Mouse (Mus musculus) lung, postnatal 36 days (tissue): ENCODE results near the gene 2010300C02Rik.
"Not testable (repeated sequence)": the region's sequence is repeated elsewhere in the genome, so short reads cannot be mapped to it uniquely, and the experiment has no call there.

Experiments used
- DNase-seq: peaks from one replicate; pipeline ENCODE4 v3.0.0; 2022; ENCODE audit warnings: mixed read lengths

2010300C02Rik gene

GRCm38 (mm10) chr1:37619542-37619941, 100.3 kb downstream of the 2010300C02Rik start:
- no peak for DNase-seq

- no peak for DNase-seq
These were observed 102.8 kb downstream of the 2010300C02Rik start for GRCm38 (mm10) chr1:37617047-37617446.

- peak; percentile 17 for DNase-seq
These were observed 103.3 kb downstream of the 2010300C02Rik start for GRCm38 (mm10) chr1:37616569-37616968.

DNA sequence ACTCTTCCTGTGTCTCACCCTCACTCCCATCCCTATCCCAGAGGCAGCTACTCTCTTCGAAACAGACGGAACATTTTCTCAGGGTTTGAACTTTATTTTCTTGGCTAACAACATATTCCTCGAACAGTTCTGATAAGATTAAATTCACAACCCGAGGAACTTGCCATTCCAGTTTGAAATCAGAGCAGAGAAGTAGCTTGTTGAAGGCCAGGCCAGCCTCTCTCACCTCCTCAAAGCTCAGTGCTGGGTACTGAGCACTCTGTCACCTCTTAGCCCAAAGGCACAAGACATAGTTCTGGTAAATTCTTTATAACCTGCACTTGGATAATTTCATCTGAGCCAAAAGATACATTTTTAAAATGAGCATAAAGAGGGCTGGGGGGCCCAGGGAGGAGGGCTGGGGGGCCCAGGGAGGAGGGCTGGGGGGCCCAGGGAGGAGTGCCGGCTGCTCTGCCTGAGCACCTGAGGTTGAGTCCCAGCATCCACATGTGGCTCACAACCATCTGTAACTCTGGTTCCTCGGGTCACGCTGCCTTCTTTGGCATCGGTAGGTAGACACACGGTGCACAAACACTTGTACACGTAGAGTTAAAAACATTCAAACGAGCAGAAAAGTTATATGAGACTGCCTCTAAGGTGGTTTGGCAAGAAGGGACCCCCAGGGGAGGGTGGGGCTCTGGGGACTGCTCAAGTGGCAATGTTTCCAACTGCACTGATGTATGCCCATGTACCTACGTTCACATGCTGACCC, 104.4 kb downstream of the 2010300C02Rik start:
- DNase-seq: peak; percentile 66

- no peak for DNase-seq
These were observed 105.0 kb downstream of the 2010300C02Rik start for GRCm38 (mm10) chr1:37614836-37615235.

- peak; percentile 19 for DNase-seq
These were observed 105.8 kb downstream of the 2010300C02Rik start for GRCm38 (mm10) chr1:37614130-37614529.

GRCm38 (mm10) chr1:37611032-37611431, 108.9 kb downstream of the 2010300C02Rik start:
- DNase-seq: peak; percentile 38

- no peak for DNase-seq
These were observed 109.6 kb downstream of the 2010300C02Rik start for GRCm38 (mm10) chr1:37610242-37610641.

GRCm38 (mm10) chr1:37605694-37606093, 114.2 kb downstream of the 2010300C02Rik start:
- DNase-seq: not testable (repeated sequence)

DNA sequence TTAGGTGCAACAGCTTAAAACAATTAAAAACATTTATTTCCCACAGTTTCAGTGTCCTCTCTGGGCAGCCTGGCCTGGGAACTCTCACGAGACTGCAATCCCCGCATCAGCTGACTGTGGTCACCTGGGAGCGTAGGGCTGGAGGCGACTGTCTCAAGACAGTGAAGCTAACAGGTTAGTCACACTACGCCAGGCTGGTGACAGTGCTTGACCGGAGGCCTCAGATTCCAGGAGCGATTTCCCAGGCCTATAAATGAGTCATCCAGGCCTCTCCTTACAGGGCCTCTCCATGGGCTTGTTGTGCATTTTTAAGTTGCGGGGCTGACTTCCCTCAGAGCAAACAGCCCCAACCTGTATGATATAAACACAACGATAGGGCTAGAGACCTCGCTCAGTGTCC, 116.7 kb downstream of the 2010300C02Rik start:
- no peak for DNase-seq

- DNase-seq: no peak
These were observed 117.6 kb downstream of the 2010300C02Rik start for GRCm38 (mm10) chr1:37602268-37602667.

DNA sequence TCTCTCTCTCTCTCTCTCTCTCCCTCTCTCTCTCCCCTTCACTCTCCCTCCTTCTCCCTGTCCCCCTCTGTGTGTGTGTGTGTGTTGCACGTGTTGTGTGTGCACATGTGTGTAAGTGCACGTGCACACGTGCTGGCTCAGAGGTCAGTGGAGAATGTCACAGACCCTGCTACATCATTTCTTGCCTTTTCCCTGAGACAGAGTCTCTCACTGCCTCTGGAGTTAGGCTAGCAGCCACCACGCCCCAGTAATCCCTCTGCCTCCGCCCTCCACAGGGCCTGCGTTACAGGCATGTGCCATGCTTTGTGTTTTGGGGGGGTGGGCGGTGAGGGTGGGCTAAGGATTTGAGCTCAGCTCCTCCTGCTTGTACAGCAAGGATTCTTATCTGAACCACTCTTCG, 118.4 kb downstream of the 2010300C02Rik start:
- DNase-seq: no peak

DNA sequence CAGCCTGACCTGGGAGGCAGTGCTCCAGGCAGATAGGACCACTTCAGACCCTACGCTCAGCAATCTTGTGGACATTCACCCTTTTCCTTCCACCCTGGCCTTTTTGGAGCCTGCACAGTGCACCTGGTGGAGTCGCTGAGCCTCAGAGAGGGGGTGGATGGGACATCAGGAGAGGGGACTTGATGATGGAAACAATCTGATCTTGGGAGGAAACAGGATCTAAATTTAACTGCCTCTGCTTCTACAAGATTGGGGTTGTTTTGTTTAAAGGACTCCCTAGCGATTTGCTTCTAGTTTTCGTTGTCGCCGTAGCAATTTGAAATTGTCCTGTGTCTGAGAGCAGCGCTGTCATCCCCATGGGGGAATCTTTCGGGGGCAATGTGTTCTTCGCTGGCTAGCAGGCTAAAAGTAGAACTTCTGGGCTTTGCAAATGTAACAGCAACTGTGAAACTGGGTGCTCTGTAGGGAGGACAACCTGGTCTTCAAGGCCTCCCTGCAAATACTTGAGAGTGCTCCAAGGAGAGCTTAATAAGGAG, 119.2 kb downstream of the 2010300C02Rik start:
- DNase-seq: no peak

- no peak for DNase-seq
These were observed 120.9 kb downstream of the 2010300C02Rik start for GRCm38 (mm10) chr1:37598986-37599385.

- not testable (repeated sequence) for DNase-seq
These were observed 125.1 kb downstream of the 2010300C02Rik start for GRCm38 (mm10) chr1:37594812-37595211.

- DNase-seq: peak; percentile 69
These were observed 133.9 kb downstream of the 2010300C02Rik start for GRCm38 (mm10) chr1:37585809-37586480.

DNA sequence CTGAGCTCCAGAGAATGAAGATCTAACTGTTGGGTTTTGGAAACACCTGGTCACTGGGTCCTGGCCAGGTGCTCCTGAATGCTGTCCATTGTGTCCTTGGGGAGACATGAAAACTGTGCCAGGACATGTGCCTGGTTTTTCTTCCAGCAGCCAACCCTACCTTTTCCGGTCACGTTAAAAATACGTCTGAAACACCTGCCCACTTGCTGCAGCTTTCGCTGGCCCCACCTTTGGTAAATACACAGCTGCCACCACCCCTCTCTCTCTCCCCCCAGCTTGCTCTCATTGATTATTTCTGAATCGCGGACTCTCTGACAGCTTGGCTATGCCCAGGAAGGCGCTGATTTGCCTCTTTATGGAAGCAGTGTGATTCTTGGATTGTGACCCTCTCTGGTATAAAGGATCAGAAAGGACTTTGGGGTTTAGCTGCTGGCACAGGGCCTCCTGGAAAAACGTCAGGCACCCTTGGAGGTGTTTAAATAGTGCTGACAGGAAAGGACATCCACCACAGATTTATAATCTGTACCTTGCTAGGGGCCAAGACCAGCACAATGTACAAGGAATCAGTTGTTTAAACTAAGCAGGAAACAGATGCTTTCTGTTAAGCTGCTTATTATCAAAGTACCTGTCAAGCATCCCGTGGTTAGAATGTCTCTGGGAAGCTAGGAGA, 136.0 kb downstream of the 2010300C02Rik start:
- peak; percentile 16 for DNase-seq

- DNase-seq: no peak
These were observed 136.7 kb downstream of the 2010300C02Rik start for GRCm38 (mm10) chr1:37583167-37583566.

GRCm38 (mm10) chr1:37579686-37580085, 140.2 kb downstream of the 2010300C02Rik start:
- DNase-seq: no peak

GRCm38 (mm10) chr1:37572528-37573272, 147.2 kb downstream of the 2010300C02Rik start:
- no peak for DNase-seq

DNA sequence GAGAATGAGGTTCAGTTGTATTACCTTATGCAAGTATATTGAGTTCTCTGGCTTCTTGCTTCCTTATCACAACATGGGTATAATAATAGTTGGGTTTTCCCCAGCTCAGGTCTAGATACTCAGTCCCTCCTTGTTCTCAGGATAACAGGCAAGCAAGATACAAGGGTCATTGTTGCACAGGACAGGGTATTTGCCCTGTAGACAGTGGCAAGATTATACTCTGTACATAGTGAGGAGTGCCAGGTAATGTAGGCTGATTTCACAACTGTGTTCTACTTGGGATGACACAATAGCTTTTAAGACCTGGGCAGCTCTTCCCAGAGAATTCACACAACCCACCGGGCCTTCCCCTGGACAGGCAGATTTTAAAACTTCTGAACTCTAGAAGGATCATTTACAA, 151.5 kb downstream of the 2010300C02Rik start:
- DNase-seq: no peak

- DNase-seq: no peak
These were observed 153.1 kb downstream of the 2010300C02Rik start for GRCm38 (mm10) chr1:37566754-37567153.

- DNase-seq: no peak
These were observed 153.5 kb downstream of the 2010300C02Rik start for GRCm38 (mm10) chr1:37566344-37566743.
